Mouse (Mus musculus): ENCODE data around the gene Ncbp2. TPM values are rescaled to one million over a fixed set of nuclear protein-coding genes. Genes with fewer than 3 reads are reported as not detected.
A peak's percentile ranks its signal among the peaks of the same experiment; 100 is the strongest.

Ncbp2 gene
- polyA plus RNA-seq, 2 experiments, result 25.1 to 31.5 TPM

- no peak for ATAC-seq (ENCODE audit: insufficient read depth)
- H3K9me3 ChIP-seq (ENCODE audit: control insufficient read depth, low read length), result no peaks in the 10 kb centered on the region
- H3K4me2 ChIP-seq (ENCODE audit: low read depth), result peak overlapping the region; percentile 41
- DNase-seq (ENCODE audit: low read depth in 3 of 3, low spot score in 3 of 3), result no peak
- peaks cover 37% of the 10 kb centered on the region for H3K27me3 ChIP-seq (ENCODE audit: control insufficient read depth, insufficient read depth, low read length)
- H3K9ac ChIP-seq (replicated peaks), result no peak overlapping the region
- H3K36me3 ChIP-seq (replicated peaks; ENCODE audit: control insufficient read depth, insufficient read depth, low read depth), result no peaks in the 10 kb centered on the region
- H3K4me1 ChIP-seq (replicated peaks; ENCODE audit: control insufficient read depth in 2 of 2, insufficient read depth in 2 of 2, low read length in 1 of 2), result no peaks in the 10 kb centered on the region
- TF ChIP-seq EP300 (IDR thresholded peaks at IDR 0.05; ENCODE audit: low read depth) (no peak), CTCF (IDR thresholded peaks at IDR 0.05; ENCODE audit: low read depth) (no peak)
- 5% methylated on average over 36 of the region's 36 CpGs for WGBS (ENCODE audit: insufficient replicate concordance)
- H3K27ac ChIP-seq, result no peak overlapping the region
- H3K4me3 ChIP-seq (ENCODE audit: insufficient read depth in 1 of 2, low read depth in 2 of 2, low read length in 2 of 2), result peak overlapping the region; percentile 2 to 10; a peak in 2 of 4 replicates
Measured at GRCm38 (mm10) chr16:31935091-31935979, 13.0 kb upstream of the Ncbp2 start.

GRCm38 (mm10) chr16:31936568-31936967, 11.7 kb upstream of the Ncbp2 start:
- DNase-seq (ENCODE audit: low read depth in 3 of 3, low spot score in 3 of 3) (no peak), ATAC-seq (ENCODE audit: insufficient read depth) (no peak)
- TF ChIP-seq EP300 (IDR thresholded peaks at IDR 0.05; ENCODE audit: low read depth), result no peak
- TF ChIP-seq CTCF (IDR thresholded peaks at IDR 0.05; ENCODE audit: low read depth), result no peak
- Histone ChIP-seq H3K4me2 (ENCODE audit: low read depth) (no peak overlapping the region), H3K4me1 (replicated peaks; ENCODE audit: control insufficient read depth in 2 of 2, insufficient read depth in 2 of 2, low read length in 1 of 2) (peaks cover 0 to 3% of the 10 kb centered on the region in 2 experiments; a peak in 2 of 4 replicates), H3K9me3 (ENCODE audit: control insufficient read depth, low read length) (no peaks in the 10 kb centered on the region), H3K36me3 (replicated peaks; ENCODE audit: control insufficient read depth, insufficient read depth, low read depth) (no peaks in the 10 kb centered on the region), H3K9ac (replicated peaks) (no peak overlapping the region), H3K27ac (no peak overlapping the region), H3K27me3 (ENCODE audit: control insufficient read depth, insufficient read depth, low read length) (peaks cover 37% of the 10 kb centered on the region), H3K4me3 (ENCODE audit: insufficient read depth in 1 of 2, low read depth in 2 of 2, low read length in 2 of 2) (no peak overlapping the region)
- WGBS (ENCODE audit: insufficient replicate concordance), result 65% methylated on average over 4 of the region's 4 CpGs

- Histone ChIP-seq H3K4me1 (replicated peaks; ENCODE audit: control insufficient read depth in 2 of 2, insufficient read depth in 2 of 2, low read length in 1 of 2) (peaks cover 0 to 3% of the 10 kb centered on the region in 2 experiments; a peak in 2 of 4 replicates), H3K27me3 (ENCODE audit: control insufficient read depth, insufficient read depth, low read length) (peaks cover 25% of the 10 kb centered on the region), H3K36me3 (replicated peaks; ENCODE audit: control insufficient read depth, insufficient read depth, low read depth) (no peaks in the 10 kb centered on the region), H3K4me2 (ENCODE audit: low read depth) (no peak overlapping the region), H3K4me3 (ENCODE audit: insufficient read depth in 1 of 2, low read depth in 2 of 2, low read length in 2 of 2) (no peak overlapping the region), H3K9ac (replicated peaks) (no peak overlapping the region), H3K27ac (no peak overlapping the region), H3K9me3 (ENCODE audit: control insufficient read depth, low read length) (no peaks in the 10 kb centered on the region)
- DNase-seq (ENCODE audit: low read depth in 3 of 3, low spot score in 3 of 3) (no peak), ATAC-seq (ENCODE audit: insufficient read depth) (no peak)
- TF ChIP-seq CTCF (IDR thresholded peaks at IDR 0.05; ENCODE audit: low read depth), result no peak
- TF ChIP-seq EP300 (IDR thresholded peaks at IDR 0.05; ENCODE audit: low read depth), result no peak
- 33% methylated on average over 6 of the region's 6 CpGs for WGBS (ENCODE audit: insufficient replicate concordance)
Measured at GRCm38 (mm10) chr16:31938856-31939255, 9.5 kb upstream of the Ncbp2 start.

GRCm38 (mm10) chr16:31940586-31940985, 7.7 kb upstream of the Ncbp2 start:
- Histone ChIP-seq H3K27me3 (ENCODE audit: control insufficient read depth, insufficient read depth, low read length) (peaks cover 8% of the 10 kb centered on the region), H3K9ac (replicated peaks) (no peak overlapping the region), H3K4me3 (ENCODE audit: insufficient read depth in 1 of 2, low read depth in 2 of 2, low read length in 2 of 2) (no peak overlapping the region), H3K4me1 (replicated peaks; ENCODE audit: control insufficient read depth in 2 of 2, insufficient read depth in 2 of 2, low read length in 1 of 2) (peaks cover 0 to 3% of the 10 kb centered on the region in 2 experiments; a peak in 2 of 4 replicates), H3K4me2 (ENCODE audit: low read depth) (no peak overlapping the region), H3K36me3 (replicated peaks; ENCODE audit: control insufficient read depth, insufficient read depth, low read depth) (no peaks in the 10 kb centered on the region), H3K27ac (no peak overlapping the region), H3K9me3 (ENCODE audit: control insufficient read depth, low read length) (no peaks in the 10 kb centered on the region)
- no peak for TF ChIP-seq CTCF (IDR thresholded peaks at IDR 0.05; ENCODE audit: low read depth)
- no peak for TF ChIP-seq EP300 (IDR thresholded peaks at IDR 0.05; ENCODE audit: low read depth)
- WGBS (ENCODE audit: insufficient replicate concordance), result 25% methylated on average over 2 of the region's 2 CpGs
- ATAC-seq (ENCODE audit: insufficient read depth) (peak; percentile 42; the same call in 1 of the 2 replicates), DNase-seq (ENCODE audit: low read depth in 3 of 3, low spot score in 3 of 3) (no peak)

GRCm38 (mm10) chr16:31943980-31944379, 4.3 kb upstream of the Ncbp2 start:
- Histone ChIP-seq H3K4me1 (replicated peaks; ENCODE audit: control insufficient read depth in 2 of 2, insufficient read depth in 2 of 2, low read length in 1 of 2) (peaks cover 2 to 13% of the 10 kb centered on the region in 2 experiments; a peak in 3 of 4 replicates), H3K9ac (replicated peaks) (no peak overlapping the region), H3K4me2 (ENCODE audit: low read depth) (no peak overlapping the region), H3K27me3 (ENCODE audit: control insufficient read depth, insufficient read depth, low read length) (no peaks in the 10 kb centered on the region), H3K4me3 (ENCODE audit: insufficient read depth in 1 of 2, low read depth in 2 of 2, low read length in 2 of 2) (no peak overlapping the region), H3K36me3 (replicated peaks; ENCODE audit: control insufficient read depth, insufficient read depth, low read depth) (no peaks in the 10 kb centered on the region), H3K27ac (no peak overlapping the region), H3K9me3 (ENCODE audit: control insufficient read depth, low read length) (no peaks in the 10 kb centered on the region)
- WGBS (ENCODE audit: insufficient replicate concordance), result 3% methylated on average over 10 of the region's 10 CpGs
- TF ChIP-seq EP300 (IDR thresholded peaks at IDR 0.05; ENCODE audit: low read depth), result no peak
- TF ChIP-seq CTCF (IDR thresholded peaks at IDR 0.05; ENCODE audit: low read depth), result peak; percentile 93
- DNase-seq (ENCODE audit: low read depth in 3 of 3, low spot score in 3 of 3), result peak in 2 of 3 experiments; percentile 39 to 44
- no peak for ATAC-seq (ENCODE audit: insufficient read depth)
